Mouse (Mus musculus): ENCODE data around the gene Kxd1.
A peak's percentile ranks its signal among the peaks of the same experiment; 100 is the strongest.

Gene Kxd1

GRCm38 (mm10) chr8:70490880-70491495, 36.8 kb downstream of the Kxd1 start:
- no peak for DNase-seq

- DNase-seq: no peak
Observed at GRCm38 (mm10) chr8:70490061-70490879, 37.5 kb downstream of the Kxd1 start.

- DNase-seq: no peak
Observed at GRCm38 (mm10) chr8:70489576-70489975, 38.2 kb downstream of the Kxd1 start.

GRCm38 (mm10) chr8:70488931-70489470, 38.8 kb downstream of the Kxd1 start:
- no peak for DNase-seq

GRCm38 (mm10) chr8:70487993-70488796, 39.6 kb downstream of the Kxd1 start:
- DNase-seq: peak; percentile 62

- no peak for DNase-seq
Observed at GRCm38 (mm10) chr8:70486941-70487520, 40.7 kb downstream of the Kxd1 start, which contains the start of gene Tmem59l. Tmem59l (minus strand) TSS chr8:70487358.

- DNase-seq: no peak
Observed at GRCm38 (mm10) chr8:70486191-70486681, 41.5 kb downstream of the Kxd1 start.

GRCm38 (mm10) chr8:70482943-70483342, 44.8 kb downstream of the Kxd1 start:
- no peak for DNase-seq

GRCm38 (mm10) chr8:70481908-70482307, 45.8 kb downstream of the Kxd1 start:
- no peak for DNase-seq

GRCm38 (mm10) chr8:70477269-70477982, 50.3 kb downstream of the Kxd1 start:
- DNase-seq: peak; percentile 86

- peak; percentile 99 for DNase-seq
Observed at GRCm38 (mm10) chr8:70476333-70477268, 51.2 kb downstream of the Kxd1 start, which contains the start of gene Klhl26. Klhl26 (minus strand) TSS chr8:70476968.

GRCm38 (mm10) chr8:70471856-70472255, 55.9 kb downstream of the Kxd1 start:
- DNase-seq: no peak

- no peak for DNase-seq
Observed at GRCm38 (mm10) chr8:70469938-70470337, 57.8 kb downstream of the Kxd1 start.

GRCm38 (mm10) chr8:70469295-70469916, 58.4 kb downstream of the Kxd1 start:
- no peak for DNase-seq

- no peak for DNase-seq
Observed at GRCm38 (mm10) chr8:70468733-70469132, 59.0 kb downstream of the Kxd1 start.

- DNase-seq: no peak
Observed at GRCm38 (mm10) chr8:70467907-70468306, 59.8 kb downstream of the Kxd1 start.

- DNase-seq: no peak
Observed at GRCm38 (mm10) chr8:70467229-70467725, 60.5 kb downstream of the Kxd1 start.

GRCm38 (mm10) chr8:70466771-70467170, 61.0 kb downstream of the Kxd1 start:
- DNase-seq: no peak

GRCm38 (mm10) chr8:70466305-70466704, 61.5 kb downstream of the Kxd1 start:
- DNase-seq: no peak

- DNase-seq: no peak
Observed at GRCm38 (mm10) chr8:70465701-70466100, 62.1 kb downstream of the Kxd1 start.
